Mouse (Mus musculus): ENCODE results near the gene Tab3.

GRCm38 (mm10) chrX:85574182-85574541 lies 340 bp downstream of the Tab3 start:
- TF ChIP-seq CTCF (IDR thresholded peaks at IDR 0.05; ENCODE audit: low read depth) = no peak
- TF ChIP-seq EP300 (IDR thresholded peaks at IDR 0.05; ENCODE audit: low read depth) = no peak

Measured in heart, postnatal 0 days (tissue).